Mouse (Mus musculus) ES-Bruce4 (cell line): ENCODE measurements at regions not wholly inside any gene's neighbourhood (a gene's known extent, or its start where the extent isn't known, plus 50 kb on each side); places are given as distances from the start of the nearest gene placed in this dataset.

Experiments
- CTCF ChIP-seq: IDR thresholded peaks from one replicate; pipeline ENCODE4 v1.8.1; 2011; ENCODE audit warnings: low read depth, low read length
- POLR2A ChIP-seq: IDR thresholded peaks from one replicate; pipeline ENCODE4 v1.8.1; 2011; ENCODE audit warnings: low read length; ENCODE audit not compliant: insufficient read depth

- TF ChIP-seq CTCF (no peak), POLR2A (no peak)
Observed at GRCm38 (mm10) chr13:28417929-28418881, 160.9 kb downstream of the Gm11361 start.
